Mouse (Mus musculus) cerebellum, adult 2 months (tissue): ENCODE results near the gene Atp5g2.

Source experiments
- CTCF ChIP-seq: fragments of 200-500 bp; IDR thresholded peaks from 2 replicates; pipeline ENCODE4 v1.5.1; 2011; ENCODE audit warnings: low read depth, mild to moderate bottlenecking, control low read depth, low read length, moderate library complexity, borderline replicate concordance; ENCODE audit not compliant: insufficient read depth
- POLR2A ChIP-seq: fragments of 200-500 bp; IDR thresholded peaks from 2 replicates; pipeline ENCODE4 v1.6.1; 2011; ENCODE audit warnings: low read length, control low read depth, borderline replicate concordance; ENCODE audit not compliant: insufficient read depth

DNA sequence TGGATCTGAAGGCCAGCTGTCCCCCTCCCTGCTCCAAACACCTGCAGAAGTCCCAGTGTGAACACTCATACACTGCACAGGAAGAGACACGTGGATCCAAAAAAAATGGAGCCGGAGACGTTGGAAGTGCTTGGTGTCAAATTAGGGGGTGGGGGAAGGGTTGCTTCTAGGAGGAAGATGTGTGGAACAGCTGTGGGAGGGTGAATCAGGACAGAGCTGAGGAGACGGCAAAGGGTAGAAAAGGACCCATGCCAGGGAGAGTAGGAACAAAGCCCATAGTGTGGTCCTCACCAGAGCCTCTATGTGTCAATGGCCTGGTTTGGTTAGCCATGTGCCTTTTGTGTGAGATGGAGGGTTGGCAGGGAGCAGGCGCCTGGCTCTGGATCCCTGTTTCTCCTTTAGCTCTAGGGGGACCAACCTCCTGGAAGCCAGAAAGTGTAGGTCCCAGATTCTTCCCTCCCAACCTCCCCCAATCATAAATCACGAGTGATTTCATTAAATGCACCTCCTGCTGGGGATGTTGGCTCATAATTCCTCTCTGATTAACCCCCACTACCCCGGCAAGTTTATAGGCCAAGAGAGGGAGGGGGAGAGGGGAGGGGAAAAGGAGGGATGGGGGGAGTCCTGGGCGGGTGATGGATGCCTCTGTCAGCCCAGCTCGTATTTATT, 33.2 kb upstream of the Atp5g2 start:
- no peak for TF ChIP-seq CTCF
- no peak for TF ChIP-seq POLR2A
